Mouse (Mus musculus) adrenal gland, adult 2 months (tissue): ENCODE results near the gene AF067063. TPM values are rescaled to one million over a fixed set of nuclear protein-coding genes. Genes with fewer than 3 reads are reported as not detected.
A peak's percentile ranks its signal among the peaks of the same experiment; 100 is the strongest.
"Not testable (repeated sequence)": the region's sequence is repeated elsewhere in the genome, so short reads cannot be mapped to it uniquely, and the experiment has no call there.

Experiments used
- DNase-seq: peaks from one replicate; pipeline ENCODE4 v3.0.0; 2021
- long read RNA-seq: library from polyadenylated mRNA; stranded (forward); transcript quantifications from one replicate; pipeline ENCODE4 v2.0.0, GENCODE M21; 2021
- polyA plus RNA-seq: library from polyadenylated mRNA; depleted of rRNA; stranded (reverse); fragments of >200 nt; gene quantifications from 2 replicates; pipeline ENCODE4 v1.2.3, GENCODE M21; 2012; rRNA removed
- total RNA-seq, 2 experiments: library from RNA; stranded (reverse); gene quantifications; 2 replicates each; pipeline ENCODE4 v1.2.3; 2021

The AF067063 gene
- total RNA-seq (not detected), polyA plus RNA-seq (not detected in 2 replicates)
- long read RNA-seq: 0 reads

- DNase-seq: not testable (repeated sequence)
Measured at GRCm38 (mm10) chr13:119830116-119830515, at the start of gene AF067063. Gene AF067063 (minus strand): TSS chr13:119830216.

- not testable (repeated sequence) for DNase-seq
Measured at GRCm38 (mm10) chr13:119864395-119864999, 34.5 kb upstream of the AF067063 start.

GRCm38 (mm10) chr13:119862399-119862798 lies 32.4 kb upstream of the AF067063 start:
- DNase-seq: not testable (repeated sequence)

- DNase-seq: peak; percentile 9
Measured at GRCm38 (mm10) chr13:119839982-119840381, 10.0 kb upstream of the AF067063 start.

GRCm38 (mm10) chr13:119837719-119838337 lies 7.8 kb upstream of the AF067063 start:
- peak; percentile 57 for DNase-seq

GRCm38 (mm10) chr13:119836324-119836811 lies 6.4 kb upstream of the AF067063 start:
- DNase-seq: peak; percentile 55

GRCm38 (mm10) chr13:119835320-119836056 lies 5.5 kb upstream of the AF067063 start, which contains the start of gene D13Ertd608e:
Gene D13Ertd608e (plus strand): TSS chr13:119836006.
- DNase-seq: peak; percentile 54

- no peak for DNase-seq
Measured at GRCm38 (mm10) chr13:119817579-119818206, 12.3 kb downstream of the AF067063 start.

- DNase-seq: no peak
Measured at GRCm38 (mm10) chr13:119816798-119817197, 13.2 kb downstream of the AF067063 start.

- no peak for DNase-seq
Measured at GRCm38 (mm10) chr13:119810031-119810430, 20.0 kb downstream of the AF067063 start.

- no peak for DNase-seq
Measured at GRCm38 (mm10) chr13:119808937-119809336, 21.1 kb downstream of the AF067063 start.

- no peak for DNase-seq
Measured at GRCm38 (mm10) chr13:119797656-119798055, 32.4 kb downstream of the AF067063 start.

- DNase-seq: no peak
Measured at GRCm38 (mm10) chr13:119792791-119793404, 37.1 kb downstream of the AF067063 start.

GRCm38 (mm10) chr13:119791580-119792135 lies 38.4 kb downstream of the AF067063 start:
- peak; percentile 19 for DNase-seq

GRCm38 (mm10) chr13:119790761-119791579 lies 39.0 kb downstream of the AF067063 start, which contains the start of gene Zfp131:
Gene Zfp131 (minus strand): TSS chr13:119790889.
- peak; percentile 97 for DNase-seq

- DNase-seq: peak; percentile 74
Measured at GRCm38 (mm10) chr13:119789851-119790717, 39.9 kb downstream of the AF067063 start.

GRCm38 (mm10) chr13:119783581-119783980 lies 46.4 kb downstream of the AF067063 start:
- no peak for DNase-seq
